Mouse (Mus musculus) R1 (cell line): ENCODE measurements around the gene Mettl6.
"Not testable (repeated sequence)": the region's sequence is repeated elsewhere in the genome, so short reads cannot be mapped to it uniquely, and the experiment has no call there.

Source experiments
- DNase-seq: peaks from one replicate; pipeline ENCODE4 v3.0.0-alpha.2; 2018; ENCODE audit warnings: low read depth, low spot score

Gene Mettl6

DNA sequence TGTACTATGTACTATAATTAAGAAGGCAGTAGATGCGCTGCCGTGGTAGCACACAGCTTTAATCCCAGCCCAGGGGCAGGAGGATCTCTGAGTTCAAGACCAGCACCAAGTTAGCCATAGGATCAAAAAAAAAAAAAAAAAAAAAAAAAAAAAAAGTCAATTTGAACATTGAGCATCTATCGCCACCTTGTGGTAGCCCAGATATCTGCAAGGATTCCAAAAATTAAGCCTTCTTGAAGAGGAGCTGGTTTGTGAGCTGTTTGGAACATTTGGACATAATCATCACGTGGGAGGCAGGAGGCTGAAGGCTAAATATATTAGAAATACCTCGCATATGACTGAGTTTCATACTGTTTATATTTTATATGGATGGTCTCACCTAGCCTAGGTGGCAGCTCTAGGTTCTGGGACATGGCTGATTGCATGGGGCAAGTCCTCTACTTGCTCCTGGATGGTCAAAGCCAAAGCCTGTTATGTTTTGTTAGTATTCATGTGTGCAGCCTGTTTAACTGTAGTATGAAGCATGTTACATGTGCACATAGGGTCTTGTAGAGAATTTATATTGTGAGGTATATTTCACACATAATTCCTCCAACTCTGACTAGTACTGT, 22.3 kb downstream of the Mettl6 start:
- peak; percentile 61 for DNase-seq

- no peak for DNase-seq
These were observed 25.1 kb downstream of the Mettl6 start for GRCm38 (mm10) chr14:31469711-31470110.

DNA sequence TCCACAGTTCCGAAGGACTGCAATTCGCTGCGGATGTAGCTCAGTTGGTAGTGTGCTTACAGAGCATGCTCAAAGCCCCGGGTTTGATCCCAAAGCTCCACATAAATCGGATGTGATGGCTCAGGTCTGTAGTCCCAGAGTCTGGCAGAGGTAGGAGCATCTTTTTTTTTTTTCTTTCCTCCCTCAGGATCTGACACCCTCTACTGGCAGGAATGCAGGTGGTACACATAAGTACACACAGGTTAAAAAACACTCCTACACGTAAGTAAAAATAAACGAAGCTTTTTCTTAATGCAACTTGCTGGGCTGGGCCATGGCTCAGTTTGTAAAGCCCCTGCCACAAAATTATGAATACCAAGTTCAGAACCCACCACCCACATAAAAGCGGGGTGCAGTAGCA, 30.7 kb downstream of the Mettl6 start:
- DNase-seq: peak; percentile 78

DNA sequence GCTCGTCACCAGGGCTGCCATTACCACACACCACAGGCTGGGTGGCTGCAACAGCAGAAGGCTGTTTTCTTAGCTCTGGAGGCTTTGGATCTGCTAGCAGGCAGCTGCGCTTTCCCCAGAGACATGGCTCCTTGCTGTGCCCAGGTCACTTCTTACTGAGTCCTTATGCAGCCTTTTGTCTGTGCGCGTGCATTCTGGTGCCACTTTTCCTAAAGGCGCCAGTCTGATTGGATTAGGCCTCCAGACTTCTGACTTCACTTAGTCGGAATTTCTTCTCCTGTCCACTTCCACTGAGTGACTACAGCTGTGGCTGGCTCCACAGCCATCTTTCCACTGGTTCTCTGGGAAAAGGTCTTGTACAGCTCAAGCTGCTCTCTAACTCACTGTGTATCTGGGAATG, 32.0 kb downstream of the Mettl6 start:
- DNase-seq: no peak

- DNase-seq: peak; percentile 23
These were observed 32.6 kb downstream of the Mettl6 start for GRCm38 (mm10) chr14:31462226-31462625.

DNA sequence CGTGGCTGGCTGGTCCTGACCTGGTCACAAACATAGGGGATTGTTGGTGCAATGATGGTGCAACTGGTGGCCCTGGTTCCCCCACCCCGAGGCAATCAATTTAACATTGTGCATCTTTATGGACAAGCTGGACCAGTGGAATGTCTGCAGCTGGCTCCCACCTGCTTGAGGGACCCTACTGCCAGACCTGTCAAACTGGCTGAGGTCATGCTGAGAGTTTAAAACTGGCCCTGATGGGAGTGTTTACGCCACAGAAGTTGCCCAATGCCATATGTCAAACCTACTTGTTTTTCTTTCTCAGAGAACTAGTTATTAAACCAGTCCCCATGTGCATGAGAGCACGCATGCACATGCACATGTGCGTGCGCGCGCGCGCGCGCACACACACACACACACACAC, 36.8 kb downstream of the Mettl6 start:
- DNase-seq: no peak

DNA sequence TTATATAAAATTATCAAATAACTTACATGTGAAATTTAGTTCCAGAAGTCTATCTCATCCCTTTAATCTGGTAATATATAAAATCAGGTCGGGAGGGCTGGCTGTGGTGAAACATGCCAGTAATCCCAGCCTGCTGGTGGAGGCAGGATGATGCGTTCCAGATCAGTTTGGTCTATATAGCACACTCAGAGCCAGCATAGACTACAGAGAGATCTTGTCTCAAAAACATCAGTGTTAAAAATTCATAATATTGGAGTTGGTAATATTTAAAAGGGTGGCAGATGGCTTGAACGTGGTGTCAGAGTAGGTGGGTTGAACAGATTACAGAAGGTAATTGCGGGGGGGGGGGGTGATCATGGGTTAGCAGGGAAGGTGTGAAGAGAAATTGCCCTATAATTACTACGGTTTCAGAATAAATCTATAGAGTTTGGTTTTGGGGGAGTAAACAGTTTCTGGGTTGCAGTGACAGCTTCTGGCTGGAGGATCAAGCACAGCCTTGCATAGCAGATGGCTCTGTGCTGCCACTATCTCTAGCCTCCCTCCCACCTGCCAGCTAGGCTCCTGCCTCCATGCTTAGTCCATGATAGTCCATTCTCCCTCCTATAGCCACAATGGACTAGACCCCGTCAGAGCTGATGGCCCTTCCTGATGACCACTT, 38.6 kb downstream of the Mettl6 start:
- DNase-seq: no peak

GRCm38 (mm10) chr14:31454849-31455566, 39.8 kb downstream of the Mettl6 start:
- DNase-seq: peak; percentile 57

DNA sequence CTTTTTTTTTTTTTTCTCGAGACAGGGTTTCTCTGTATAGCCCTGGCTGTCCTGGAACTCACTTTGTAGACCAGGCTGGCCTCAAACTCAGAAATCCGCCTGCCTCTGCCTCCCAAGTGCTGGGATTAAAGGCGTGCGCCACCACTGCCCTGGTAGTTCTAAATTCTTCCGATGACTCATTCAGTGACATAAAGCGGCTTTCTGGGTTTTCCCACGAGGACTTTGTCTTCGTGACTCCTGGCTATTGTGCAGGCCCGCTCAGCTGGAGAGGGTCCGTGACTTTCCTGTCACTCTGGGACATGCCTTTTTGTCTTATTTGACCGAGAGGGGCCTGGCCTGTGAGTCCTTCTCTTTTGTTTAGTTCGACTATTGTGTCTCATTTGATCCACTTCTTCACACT, 40.9 kb downstream of the Mettl6 start:
- not testable (repeated sequence) for DNase-seq

DNA sequence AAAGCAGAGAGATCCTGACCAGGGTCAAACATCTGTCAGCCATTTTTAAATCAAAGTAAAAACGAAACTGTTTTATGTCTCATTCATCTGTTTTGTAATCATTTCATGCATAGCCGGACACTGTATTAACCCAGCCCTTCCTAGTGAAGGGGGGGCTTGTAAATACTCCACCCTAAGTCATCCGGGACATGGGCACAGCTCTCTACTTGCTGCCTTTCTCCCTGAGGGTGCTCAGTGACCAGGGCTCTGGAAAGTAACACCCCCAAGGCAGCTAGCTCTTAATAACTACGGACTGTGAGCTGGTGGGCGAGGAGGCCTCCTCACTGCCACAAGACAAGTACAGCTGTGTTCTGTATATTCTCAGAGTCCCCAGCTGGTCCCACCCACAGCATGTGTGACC, 45.8 kb downstream of the Mettl6 start:
- DNase-seq: no peak

- DNase-seq: no peak
These were observed 51.2 kb downstream of the Mettl6 start for GRCm38 (mm10) chr14:31443616-31444015.

- no peak for DNase-seq
These were observed 54.1 kb downstream of the Mettl6 start for GRCm38 (mm10) chr14:31440725-31441124.

- DNase-seq: peak; percentile 45
These were observed 54.6 kb downstream of the Mettl6 start for GRCm38 (mm10) chr14:31440230-31440629.

GRCm38 (mm10) chr14:31439279-31439678, 55.6 kb downstream of the Mettl6 start:
- DNase-seq: no peak

DNA sequence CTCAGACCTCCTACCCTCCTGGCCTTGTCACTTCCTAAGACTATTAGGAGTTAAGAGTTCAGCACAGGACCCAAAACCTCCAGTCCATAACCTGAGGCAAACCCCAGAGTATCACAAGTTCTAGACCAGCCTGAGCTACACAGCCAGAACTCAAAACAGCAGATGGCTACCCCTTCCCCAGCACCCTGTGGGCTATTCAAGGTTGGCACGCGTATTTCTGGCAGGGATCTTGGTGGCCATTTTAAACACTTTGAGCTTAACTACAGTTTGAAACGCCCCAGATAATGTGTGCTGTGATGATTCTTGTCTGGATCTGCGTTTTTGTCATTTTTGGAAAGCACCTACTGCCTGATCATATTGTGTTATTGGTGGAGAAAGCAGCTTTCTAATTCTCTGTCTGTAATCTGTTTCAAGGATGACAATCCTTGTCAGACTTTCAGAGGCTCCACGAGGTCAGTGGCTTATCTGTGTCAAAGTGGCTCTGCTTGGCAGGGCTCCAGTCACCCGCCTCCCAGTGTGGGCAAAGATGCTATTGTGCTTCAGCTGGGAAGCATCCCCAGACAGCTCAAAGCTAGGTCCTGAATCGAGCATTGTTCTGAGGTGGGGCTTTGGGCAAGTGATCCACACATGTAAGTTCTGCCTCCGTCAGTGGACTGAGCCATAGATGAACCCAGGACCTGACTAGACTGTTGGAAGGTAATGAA, 56.9 kb downstream of the Mettl6 start:
- DNase-seq: no peak

- DNase-seq: peak; percentile 85
These were observed 58.7 kb downstream of the Mettl6 start, which contains the start of gene Sh3bp5 for GRCm38 (mm10) chr14:31435930-31436693. Gene Sh3bp5, minus strand, starts transcription at chr14:31436078.

DNA sequence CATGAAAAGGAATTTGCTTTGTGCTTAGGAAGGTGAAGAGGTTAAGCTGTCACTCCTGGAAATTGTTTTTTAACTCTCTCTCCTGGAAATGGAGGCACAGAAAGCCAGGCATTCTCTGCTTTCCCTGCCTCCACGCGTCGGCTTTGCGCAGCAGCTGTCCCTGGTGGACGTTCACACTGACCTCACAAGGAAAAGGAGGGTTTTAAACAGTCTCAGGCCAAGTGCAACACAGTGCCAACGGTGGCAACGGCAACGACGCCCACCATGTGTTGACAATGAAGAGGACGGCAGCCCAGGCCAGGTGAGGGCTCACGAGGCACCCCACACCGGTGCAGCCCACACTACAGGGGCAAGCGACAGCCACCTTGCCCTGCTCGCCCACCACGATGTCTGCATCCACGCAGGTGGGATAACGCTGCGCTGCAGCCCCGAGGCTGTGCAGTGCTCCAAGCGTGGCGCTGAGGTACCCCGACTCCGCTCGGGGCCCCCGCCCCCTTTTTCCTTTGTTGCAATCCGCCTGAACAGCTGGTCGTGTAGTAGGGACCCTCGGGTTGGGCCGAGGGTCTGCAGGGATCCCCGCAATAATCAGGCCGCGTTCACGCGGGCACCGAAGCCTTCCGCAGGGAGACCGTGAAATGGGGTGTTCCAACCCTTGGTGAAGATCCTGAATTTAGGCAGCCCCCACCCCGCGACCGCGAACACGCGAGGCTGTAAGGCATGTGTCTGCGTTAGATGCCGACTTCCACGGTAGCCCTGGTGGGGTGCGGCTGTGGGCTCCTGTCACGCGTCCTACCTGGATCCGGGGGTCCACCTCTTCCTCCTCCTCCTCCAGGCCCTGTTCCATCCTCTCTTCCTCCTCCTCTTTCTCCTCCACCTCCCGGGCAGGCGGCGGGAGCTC, 59.6 kb downstream of the Mettl6 start:
- DNase-seq: peak; percentile 21

- DNase-seq: no peak
These were observed 60.4 kb downstream of the Mettl6 start for GRCm38 (mm10) chr14:31434426-31434825.

DNA sequence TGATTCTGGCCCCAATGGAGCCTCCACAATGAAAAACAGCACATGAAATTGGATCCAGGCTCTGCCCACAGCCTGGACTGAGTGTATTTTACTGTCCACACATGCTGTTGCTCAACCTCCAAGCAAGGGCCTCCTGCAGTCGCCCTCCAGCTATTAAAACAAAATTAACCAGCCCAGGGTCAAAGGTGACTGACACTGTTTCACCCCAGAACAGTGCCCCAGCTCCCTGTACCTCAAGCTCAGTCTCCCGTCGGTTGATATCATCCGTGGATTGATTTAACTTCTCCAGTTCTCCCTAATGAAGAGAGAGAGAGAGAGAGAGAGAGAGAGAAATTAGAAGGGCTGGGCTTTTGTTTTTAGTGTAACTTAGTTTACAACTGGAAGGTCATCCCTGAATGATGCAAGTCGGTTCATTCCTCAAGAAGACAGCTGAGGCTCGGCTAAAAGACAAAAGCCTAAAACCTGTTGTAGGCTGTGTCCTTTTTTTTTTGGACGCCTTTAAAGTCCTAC, 60.9 kb downstream of the Mettl6 start:
- no peak for DNase-seq

GRCm38 (mm10) chr14:31433126-31433525, 61.7 kb downstream of the Mettl6 start:
- no peak for DNase-seq
